Mouse (Mus musculus) liver, embryonic 12.5 days (tissue): ENCODE results near the gene Fbxo27. TPM values are rescaled to one million over a fixed set of nuclear protein-coding genes. Genes with fewer than 3 reads are reported as not detected.

ENCODE experiments used
- ATAC-seq: fragments of 200-750 bp; cut with Nextera tagmentation; 2 replicates; pipeline ENCODE4 v1.8.0; 2017; ENCODE audit warnings: moderate number of reproducible peaks, mild to moderate bottlenecking, moderate library complexity
- H3K27ac ChIP-seq: fragments of 300-500 bp; sonication (generic); 2 replicates; pipeline ENCODE4 v1.5.1; 2016; ENCODE audit warnings: mild to moderate bottlenecking
- H3K27me3 ChIP-seq: fragments of 300-500 bp; sonication (generic); replicated peaks from 2 replicates; pipeline ENCODE4 v1.6.1; 2016; ENCODE audit warnings: mild to moderate bottlenecking, moderate library complexity
- H3K36me3 ChIP-seq: fragments of 300-500 bp; sonication (generic); 2 replicates; pipeline ENCODE4 v1.6.1; 2016; ENCODE audit warnings: mild to moderate bottlenecking, moderate library complexity
- H3K4me1 ChIP-seq: fragments of 300-500 bp; sonication (generic); 2 replicates; pipeline ENCODE4 v1.6.1; 2016
- H3K4me2 ChIP-seq: fragments of 300-500 bp; sonication (generic); 2 replicates; pipeline ENCODE4 v1.6.1; 2016; ENCODE audit warnings: mild to moderate bottlenecking, moderate library complexity
- H3K4me3 ChIP-seq: fragments of 300-500 bp; sonication (generic); 2 replicates; pipeline ENCODE4 v1.5.1; 2016; ENCODE audit warnings: mild to moderate bottlenecking, moderate library complexity
- H3K9ac ChIP-seq: fragments of 300-500 bp; sonication (generic); 2 replicates; pipeline ENCODE4 v1.6.1; 2016; ENCODE audit warnings: mild to moderate bottlenecking, moderate library complexity
- H3K9me3 ChIP-seq: fragments of 300-500 bp; sonication (generic); replicated peaks from 2 replicates; pipeline ENCODE4 v1.6.1; 2016; ENCODE audit warnings: mild to moderate bottlenecking, moderate library complexity
- WGBS: fragments of 180-500 bp; shearing (Covaris S2); methylation state at CpG from one replicate; pipeline ENCODE4 v1.1.7; 2016; ENCODE audit not compliant: insufficient replicate concordance; 5-methylcytosine and 5-hydroxymethylcytosine counted together
- polyA plus RNA-seq: library from polyadenylated mRNA; unstranded; fragments of >200 nt; fragmentation: Nextera tagmentation; extraction: Ambion mirVana; gene quantifications from 2 replicates; pipeline ENCODE4 v1.2.1, GENCODE M21; 2016

Fbxo27 gene
- polyA plus RNA-seq, 1 experiment from 2014 or later, result 0.48 TPM

GRCm38 (mm10) chr7:28732341-28733142 is 39.9 kb downstream of the Fbxo27 start:
- H3K9ac ChIP-seq, result peak overlapping the region; percentile 56
- H3K4me3 ChIP-seq, result peak overlapping the region; percentile 57
- whole genome bisulfite sequencing, result 4% methylated on average over 58 of the region's 58 CpGs
- H3K27me3 ChIP-seq, result peaks cover 28% of the 10 kb centered on the region
- H3K4me2 ChIP-seq, result peak overlapping the region; percentile 91
- peaks cover 9% of the 10 kb centered on the region for H3K36me3 ChIP-seq
- peaks cover 10% of the 10 kb centered on the region for H3K9me3 ChIP-seq
- ATAC-seq, result peak; percentile 88
- peaks cover 19% of the 10 kb centered on the region for H3K4me1 ChIP-seq
- H3K27ac ChIP-seq, result no peak overlapping the region

- peaks cover 16% of the 10 kb centered on the region for H3K36me3 ChIP-seq
- peaks cover 28% of the 10 kb centered on the region for H3K27me3 ChIP-seq
- 0 out of 2 replicates have a peak overlapping the region, but pooled peaks have one; percentile 56 for H3K9ac ChIP-seq
- H3K4me1 ChIP-seq, result peaks cover 19% of the 10 kb centered on the region
- H3K4me2 ChIP-seq, result peak overlapping the region; percentile 91
- H3K27ac ChIP-seq, result no peak overlapping the region
- ATAC-seq, result no peak
- WGBS, result 15% methylated on average over 11 of the region's 11 CpGs
- peak overlapping the region; percentile 57 for H3K4me3 ChIP-seq
- H3K9me3 ChIP-seq, result peaks cover 10% of the 10 kb centered on the region
These were observed 40.6 kb downstream of the Fbxo27 start for GRCm38 (mm10) chr7:28733211-28733610.

- Histone ChIP-seq H3K4me3 (no peak overlapping the region), H3K9ac (no peak overlapping the region), H3K9me3 (peaks cover 10% of the 10 kb centered on the region), H3K27ac (no peak overlapping the region), H3K4me2 (no peak overlapping the region), H3K4me1 (peaks cover 32% of the 10 kb centered on the region), H3K27me3 (peaks cover 20% of the 10 kb centered on the region), H3K36me3 (peaks cover 38% of the 10 kb centered on the region)
- no peak for ATAC-seq
- 66% methylated on average over 6 of the region's 6 CpGs for WGBS
These were observed 43.1 kb downstream of the Fbxo27 start for GRCm38 (mm10) chr7:28735701-28736100.

- 87% methylated on average over 21 of the region's 21 CpGs for WGBS
- Histone ChIP-seq H3K27ac (no peak overlapping the region), H3K9ac (no peak overlapping the region), H3K4me2 (no peak overlapping the region), H3K4me1 (peaks cover 31% of the 10 kb centered on the region), H3K9me3 (no peaks in the 10 kb centered on the region), H3K4me3 (no peak overlapping the region), H3K27me3 (no peaks in the 10 kb centered on the region), H3K36me3 (peaks cover 46% of the 10 kb centered on the region)
- no peak for ATAC-seq
These were observed 47.2 kb downstream of the Fbxo27 start for GRCm38 (mm10) chr7:28739829-28740228.

- no peaks in the 10 kb centered on the region for H3K9me3 ChIP-seq
- H3K4me2 ChIP-seq, result peak overlapping the region; percentile 92
- H3K4me1 ChIP-seq, result peaks cover 31% of the 10 kb centered on the region
- peaks cover 56% of the 10 kb centered on the region for H3K36me3 ChIP-seq
- WGBS, result 28% methylated on average over 9 of the region's 9 CpGs
- no peak for ATAC-seq
- peak overlapping the region; percentile 83 for H3K27ac ChIP-seq
- peak overlapping the region; percentile 87 for H3K9ac ChIP-seq
- no peaks in the 10 kb centered on the region for H3K27me3 ChIP-seq
- H3K4me3 ChIP-seq, result peak overlapping the region; percentile 68
These were observed 48.3 kb downstream of the Fbxo27 start for GRCm38 (mm10) chr7:28740949-28741348.

- Histone ChIP-seq H3K27ac (peak overlapping the region; percentile 83), H3K36me3 (peaks cover 60% of the 10 kb centered on the region), H3K9me3 (no peaks in the 10 kb centered on the region), H3K4me3 (peak overlapping the region; percentile 68), H3K4me2 (peak overlapping the region; percentile 92), H3K9ac (peak overlapping the region; percentile 87), H3K4me1 (peaks cover 31% of the 10 kb centered on the region), H3K27me3 (no peaks in the 10 kb centered on the region)
- WGBS, result 1% methylated on average over 13 of the region's 13 CpGs
- peak; percentile 21 for ATAC-seq
These were observed 48.7 kb downstream of the Fbxo27 start for GRCm38 (mm10) chr7:28741368-28741708.

- Histone ChIP-seq H3K4me2 (peak within 1 kb of the TSS; percentile 92), H3K27me3 (no peaks in the 10 kb centered on the region), H3K36me3 (peaks cover 62% of the 10 kb centered on the region), H3K4me3 (peak within 1 kb of the TSS; percentile 68), H3K9me3 (no peaks in the 10 kb centered on the region), H3K27ac (peak within 1 kb of the TSS; percentile 83), H3K9ac (peak within 1 kb of the TSS; percentile 87), H3K4me1 (peaks cover 31% of the 10 kb centered on the region)
- WGBS, result 0% methylated on average over 39 of the region's 39 CpGs
- ATAC-seq, result peak; percentile 95
These were observed 49.2 kb downstream of the Fbxo27 start, which contains the start of the genes Mrps12 and Sars2 for GRCm38 (mm10) chr7:28741709-28742438. Mrps12 (minus strand) TSS chr7:28741820. Sars2 (plus strand) TSS chr7:28741992.

Other genes with a start within 250 kb of the Fbxo27 start
- 1.3 and 1.5 TPM in 2 replicates for gene Lrfn1, start 240.9 kb upstream of the Fbxo27 start, polyA plus RNA-seq
- not detected in 2 replicates for gene Ifnl2, start 182.4 kb upstream of the Fbxo27 start, polyA plus RNA-seq
- gene Ifnl3, start 170.0 kb upstream of the Fbxo27 start, polyA plus RNA-seq, result not detected in 2 replicates
- not detected in 2 replicates for gene Sycn, start 152.0 kb upstream of the Fbxo27 start, polyA plus RNA-seq
- not detected in 2 replicates for gene Nccrp1, start 145.6 kb upstream of the Fbxo27 start, polyA plus RNA-seq
- 10.0 and 12.5 TPM in 2 replicates for gene Samd4b, start 94.7 kb upstream of the Fbxo27 start, polyA plus RNA-seq
- gene Pak4, start 94.7 kb upstream of the Fbxo27 start, polyA plus RNA-seq, result 24.3 and 24.6 TPM in 2 replicates
- not detected in 2 replicates for gene Acp7, start 61.5 kb upstream of the Fbxo27 start, polyA plus RNA-seq
- gene Fbxo17, start 24.0 kb downstream of the Fbxo27 start, polyA plus RNA-seq, result 1.7 and 1.9 TPM in 2 replicates
- 122 and 123 TPM in 2 replicates for gene Mrps12, start 49.0 kb downstream of the Fbxo27 start, polyA plus RNA-seq
- gene Sars2, start 49.1 kb downstream of the Fbxo27 start, polyA plus RNA-seq, result 20.4 and 22.3 TPM in 2 replicates
- not detected in 2 replicates for gene Ccer2, start 63.3 kb downstream of the Fbxo27 start, polyA plus RNA-seq
- gene Sirt2, start 73.9 kb downstream of the Fbxo27 start, polyA plus RNA-seq, result 28.5 and 29.0 TPM in 2 replicates
- gene Nfkbib, start 74.7 kb downstream of the Fbxo27 start, polyA plus RNA-seq, result 41.6 and 43.1 TPM in 2 replicates
- 14.5 and 16.1 TPM in 2 replicates for gene Rinl, start 96.1 kb downstream of the Fbxo27 start, polyA plus RNA-seq
- 186 and 188 TPM in 2 replicates for gene Hnrnpl, start 115.7 kb downstream of the Fbxo27 start, polyA plus RNA-seq
- 72.3 and 73.6 TPM in 2 replicates for gene Ech1, start 132.4 kb downstream of the Fbxo27 start, polyA plus RNA-seq
- gene Lgals4, start 141.0 kb downstream of the Fbxo27 start, polyA plus RNA-seq, result 2.7 and 3.6 TPM in 2 replicates
- 0.25 TPM in 1 of 2 replicates, not detected in the other for gene Lgals7, start 171.0 kb downstream of the Fbxo27 start, polyA plus RNA-seq
- gene Capn12, start 188.6 kb downstream of the Fbxo27 start, polyA plus RNA-seq, result 0.12 and 0.13 TPM in 2 replicates